Mouse (Mus musculus): ENCODE data around the gene Arid4a.

The Arid4a gene

DNA sequence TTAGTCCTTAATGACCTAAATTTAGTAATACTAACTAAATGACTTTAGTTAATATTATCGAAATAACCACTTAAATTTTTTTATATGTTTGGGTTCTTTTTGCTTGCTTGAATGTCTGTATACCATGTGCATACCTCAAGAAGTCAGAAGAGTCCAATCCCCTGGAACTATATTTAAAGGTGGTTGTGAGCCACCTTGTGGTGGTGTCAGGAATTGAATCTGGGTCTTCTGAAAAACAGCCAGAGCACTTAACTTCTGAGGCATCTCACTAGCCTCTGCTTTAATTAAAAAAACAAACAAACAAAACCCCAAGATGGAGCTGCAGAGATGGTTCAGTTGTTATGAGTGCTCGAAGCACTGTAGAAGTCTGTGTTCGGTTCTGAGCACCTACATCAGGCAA is 131.9 kb downstream of the Arid4a start:
- TF ChIP-seq NANOG (IDR thresholded peaks at IDR 0.05; ENCODE audit: borderline replicate concordance, low read length) (no peak), CTCF (conservative IDR thresholded peaks at IDR 0.05; ENCODE audit: low read length) (peak; percentile 89)
- Histone ChIP-seq H3K4me1 (replicated peaks; ENCODE audit: low read depth, low read length) (peaks cover 22% of the 10 kb centered on the region), H3K27me3 (ENCODE audit: insufficient read depth, low read length) (no peaks in the 10 kb centered on the region), H3K9me3 (ENCODE audit: low read length) (no peaks in the 10 kb centered on the region), H3K4me3 (replicated peaks; ENCODE audit: low read length) (no peak overlapping the region), H3K36me3 (ENCODE audit: insufficient read depth, low read length) (peaks cover 89% of the 10 kb centered on the region)

Measured in E14TG2a.4 (cell line).